22 mouse cellular contexts compared by ENCODE assay signal in the genomic region with DNA sequence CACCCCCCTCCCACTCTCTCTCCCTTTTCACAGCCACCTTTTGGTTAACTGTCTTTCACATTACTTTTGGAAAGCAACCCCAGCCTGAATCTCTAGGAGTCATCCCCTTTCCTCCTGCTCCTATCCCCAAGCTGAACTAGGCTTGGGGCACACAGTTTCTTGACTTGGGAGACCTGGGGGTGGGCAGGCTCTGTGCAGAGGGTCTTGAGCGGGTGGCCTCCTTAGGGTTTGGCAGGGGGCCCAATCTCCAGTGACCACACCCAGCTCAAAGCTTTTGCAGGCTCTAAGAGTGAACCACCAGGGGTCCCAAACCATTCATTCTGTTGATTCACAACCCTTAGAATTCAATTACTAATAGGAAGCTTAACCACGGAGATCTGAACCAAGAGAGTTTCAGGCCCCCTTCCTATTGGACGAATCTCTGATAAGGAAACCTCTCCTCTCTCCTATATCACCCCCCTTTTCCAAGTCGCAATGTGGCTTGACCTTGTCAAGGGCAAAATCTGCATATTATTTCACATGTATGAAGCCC. TPM values are rescaled to one million over a fixed set of nuclear protein-coding genes. Genes with fewer than 3 reads are reported as not detected.
DNase-seq lines count a peak whose midpoint lies in the region; ATAC-seq lines count a peak whose summit lies in the region.
"Had no signal": no experiment of that assay in that cellular context is flagged by ENCODE, and none has a peak within 500 bp of the region (broad histone marks: within the 10 kb centered on the region; RNA-seq: fewer than 3 reads in every experiment).

No protein-coding gene starts in this region.

- 4% methylated on average over 4 of the region's 4 CpGs for WGBS in heart, embryonic 10.5 days
- 23% methylated on average over 4 of the region's 4 CpGs for WGBS in limb, embryonic 15.5 days

- peak; percentile 57 for DNase-seq in heart, embryonic 10.5 days (ENCODE audit: low spot score)
- no peak for DNase-seq in heart, postnatal 4 days
- peak; percentile 42 for DNase-seq in testis, postnatal 10 days (ENCODE audit: low spot score)
- no peak for DNase-seq in testis, postnatal 14 days (ENCODE audit: low spot score)
- DNase-seq in urinary bladder, postnatal 25 days (ENCODE audit: low spot score), result peak; percentile 24
- DNase-seq in adrenal gland, postnatal 4 days (ENCODE audit: low spot score in 2 of 2), result no peak
- no peak for DNase-seq in MN1 (ENCODE audit: low spot score)
- DNase-seq: adrenal gland, postnatal 25 days; B cell, adult 2 months; cerebellum, adult 9-11 months; gastrocnemius, postnatal 36 days; liver, embryonic 13.5 days; lung, postnatal 10 days; right cerebral cortex, postnatal 14 days had no signal

- H3K27me3 ChIP-seq in heart, embryonic 10.5 days (ENCODE audit: insufficient read depth, poor library complexity, severe bottlenecking), result peaks cover 99% of the 10 kb centered on the region
- peaks cover 17% of the 10 kb centered on the region; the same call in 1 of the 2 replicates for H3K27me3 ChIP-seq in limb, embryonic 15.5 days

- ATAC-seq in limb, embryonic 15.5 days (ENCODE audit: insufficient number of reproducible peaks, low FRiP score, low TSS enrichment, low read depth), result no peak
- ATAC-seq: forebrain, embryonic 16.5 days had no signal

- no peaks in the 10 kb centered on the region for H3K36me3 ChIP-seq in heart, embryonic 10.5 days
- H3K36me3 ChIP-seq in limb, embryonic 15.5 days, result no peaks in the 10 kb centered on the region
- H3K36me3 ChIP-seq: heart, embryonic 13.5 days; liver, embryonic 13.5 days had no signal

- no peak overlapping the region for H3K4me3 ChIP-seq in heart, embryonic 10.5 days
- H3K4me3 ChIP-seq in limb, embryonic 15.5 days, result peak overlapping the region; percentile 64
- H3K4me3 ChIP-seq: erythroblast, embryonic 14.5 days; heart, embryonic 13.5 days; liver, embryonic 13.5 days had no signal

- H3K9ac ChIP-seq in limb, embryonic 15.5 days, result no peak overlapping the region
- H3K9ac ChIP-seq: heart, embryonic 13.5 days; liver, embryonic 13.5 days had no signal

- peak overlapping the region; percentile 60 for H3K4me2 ChIP-seq in limb, embryonic 15.5 days
- H3K4me2 ChIP-seq: heart, embryonic 13.5 days; liver, embryonic 13.5 days had no signal

- peaks cover 9% of the 10 kb centered on the region; the same call in 1 of the 2 replicates for H3K4me1 ChIP-seq in heart, embryonic 10.5 days
- peaks cover 32% of the 10 kb centered on the region for H3K4me1 ChIP-seq in limb, embryonic 15.5 days

- no peak overlapping the region for H3K27ac ChIP-seq in heart, embryonic 10.5 days
- peak overlapping the region; percentile 96 for H3K27ac ChIP-seq in limb, embryonic 15.5 days
- H3K27ac ChIP-seq: heart, embryonic 13.5 days; liver, embryonic 13.5 days had no signal

- H3K9me3 ChIP-seq in heart, embryonic 10.5 days, result no peaks in the 10 kb centered on the region
- H3K9me3 ChIP-seq in limb, embryonic 15.5 days, result no peaks in the 10 kb centered on the region
- H3K9me3 ChIP-seq: heart, embryonic 13.5 days; liver, embryonic 13.5 days had no signal

RNA-seq across cellular contexts. Expression of a gene that starts 2.2 kb away (rescaled TPM):
- 0.30 and 3.6 TPM in 2 replicates for polyA plus RNA-seq in heart, embryonic 10.5 days (2016; fragmentation: Nextera tagmentation; extraction: Ambion mirVana)
- not detected for total RNA-seq in heart, postnatal 4 days (2021)
- 86.8 and 108 TPM in 2 replicates for polyA plus RNA-seq in limb, embryonic 15.5 days (2015; fragmentation: Nextera tagmentation; extraction: Ambion mirVana)
- total RNA-seq in adrenal gland, postnatal 4 days (2021), result 10 to 100 TPM in 1 of 2 experiments, under 1 TPM in 1; 0.87 to 11.1 TPM
- total RNA-seq: adrenal gland, postnatal 25 days; left cerebral cortex, postnatal 10 days; megakaryocyte-erythroid progenitor cell, adult 5-6 weeks; midbrain, postnatal 0 days had no signal
- polyA plus RNA-seq: erythroblast, embryonic 14.5 days; forebrain, embryonic 16.5 days; heart, embryonic 13.5 days; midbrain, postnatal 0 days had no signal

RNA-seq across cellular contexts. Expression of a gene that starts 2.7 kb away (rescaled TPM):
- polyA plus RNA-seq in heart, embryonic 10.5 days (2016; fragmentation: Nextera tagmentation; extraction: Ambion mirVana), result 0.06 and 1.7 TPM in 2 replicates
- total RNA-seq in heart, postnatal 4 days (2021), result not detected
- polyA plus RNA-seq in limb, embryonic 15.5 days (2015; fragmentation: Nextera tagmentation; extraction: Ambion mirVana), result 23.3 and 33.4 TPM in 2 replicates
- 1 to 10 TPM in 1 of 2 experiments, not detected in 1; 3.0 TPM for total RNA-seq in adrenal gland, postnatal 4 days (2021)
- total RNA-seq: adrenal gland, postnatal 25 days; hematopoietic stem cell, adult 5-6 weeks; left cerebral cortex, postnatal 10 days; megakaryocyte-erythroid progenitor cell, adult 5-6 weeks; midbrain, postnatal 0 days had no signal
- polyA plus RNA-seq: erythroblast, embryonic 14.5 days; forebrain, embryonic 16.5 days; heart, embryonic 13.5 days; liver, embryonic 13.5 days; midbrain, postnatal 0 days had no signal

RNA-seq across cellular contexts. Expression of a gene that starts 12.0 kb away (rescaled TPM):
- 0.37 and 5.6 TPM in 2 replicates for polyA plus RNA-seq in heart, embryonic 10.5 days (2016; fragmentation: Nextera tagmentation; extraction: Ambion mirVana)
- not detected for total RNA-seq in heart, postnatal 4 days (2021)
- 30.8 and 34.0 TPM in 2 replicates for polyA plus RNA-seq in limb, embryonic 15.5 days (2015; fragmentation: Nextera tagmentation; extraction: Ambion mirVana)
- total RNA-seq in adrenal gland, postnatal 4 days (2021), result 10 to 100 TPM in 1 of 2 experiments, 1 to 10 TPM in 1; 4.5 to 14.6 TPM
- total RNA-seq: left cerebral cortex, postnatal 10 days; midbrain, postnatal 0 days had no signal
- polyA plus RNA-seq: erythroblast, embryonic 14.5 days; forebrain, embryonic 16.5 days; midbrain, postnatal 0 days had no signal

RNA-seq across cellular contexts. Expression of a gene that starts 17.8 kb away (rescaled TPM):
- polyA plus RNA-seq in heart, embryonic 10.5 days (2016; fragmentation: Nextera tagmentation; extraction: Ambion mirVana), result not detected in 2 replicates
- total RNA-seq in heart, postnatal 4 days (2021), result not detected
- 11.0 and 17.4 TPM in 2 replicates for polyA plus RNA-seq in limb, embryonic 15.5 days (2015; fragmentation: Nextera tagmentation; extraction: Ambion mirVana)
- total RNA-seq in adrenal gland, postnatal 4 days (2021), result not detected
- total RNA-seq: adrenal gland, postnatal 25 days; hematopoietic stem cell, adult 5-6 weeks; left cerebral cortex, postnatal 10 days; megakaryocyte-erythroid progenitor cell, adult 5-6 weeks; midbrain, postnatal 0 days had no signal
- polyA plus RNA-seq: erythroblast, embryonic 14.5 days; forebrain, embryonic 16.5 days; heart, embryonic 13.5 days; liver, embryonic 13.5 days; midbrain, postnatal 0 days had no signal

RNA-seq across cellular contexts. Expression of a gene that starts 21.2 kb away (rescaled TPM):
- 0.11 and 2.5 TPM in 2 replicates for polyA plus RNA-seq in heart, embryonic 10.5 days (2016; fragmentation: Nextera tagmentation; extraction: Ambion mirVana)
- under 1 TPM in 1 of 2 experiments, not detected in 1; 0.20 TPM for total RNA-seq in heart, postnatal 4 days (2021)
- polyA plus RNA-seq in limb, embryonic 15.5 days (2015; fragmentation: Nextera tagmentation; extraction: Ambion mirVana), result 12.0 and 12.9 TPM in 2 replicates
- total RNA-seq in adrenal gland, postnatal 4 days (2021), result 10 to 100 TPM; 25.1 to 28.1 TPM
- total RNA-seq: left cerebral cortex, postnatal 10 days; midbrain, postnatal 0 days had no signal
- polyA plus RNA-seq: forebrain, embryonic 16.5 days; midbrain, postnatal 0 days had no signal

Comparison
In these comparisons a context has a peak if more than half of its experiments do, and no peak if none do; other contexts are left out.
1. DNase-seq: peak in heart, embryonic 10.5 days (single experiment), testis, postnatal 10 days (single experiment) and urinary bladder, postnatal 25 days (single experiment); none in heart, postnatal 4 days (single experiment), testis, postnatal 14 days (single experiment), adrenal gland, postnatal 4 days (0 of 2) and MN1 (single experiment).
2. RNA of a gene that starts 12.0 kb away (total RNA-seq): 4.5 to 14.6 TPM in adrenal gland, postnatal 4 days; not detected in heart, postnatal 4 days; every median in the first group is over 4 times any median in the second.